Mouse (Mus musculus): ENCODE measurements around the gene Ficd. TPM values are rescaled to one million over a fixed set of nuclear protein-coding genes. Genes with fewer than 3 reads are reported as not detected.
"Not testable (repeated sequence)": the region's sequence is repeated elsewhere in the genome, so short reads cannot be mapped to it uniquely, and the experiment has no call there.

Ficd gene
- polyA plus RNA-seq, 1 experiment from 2014 or later: 6.8 TPM

DNA sequence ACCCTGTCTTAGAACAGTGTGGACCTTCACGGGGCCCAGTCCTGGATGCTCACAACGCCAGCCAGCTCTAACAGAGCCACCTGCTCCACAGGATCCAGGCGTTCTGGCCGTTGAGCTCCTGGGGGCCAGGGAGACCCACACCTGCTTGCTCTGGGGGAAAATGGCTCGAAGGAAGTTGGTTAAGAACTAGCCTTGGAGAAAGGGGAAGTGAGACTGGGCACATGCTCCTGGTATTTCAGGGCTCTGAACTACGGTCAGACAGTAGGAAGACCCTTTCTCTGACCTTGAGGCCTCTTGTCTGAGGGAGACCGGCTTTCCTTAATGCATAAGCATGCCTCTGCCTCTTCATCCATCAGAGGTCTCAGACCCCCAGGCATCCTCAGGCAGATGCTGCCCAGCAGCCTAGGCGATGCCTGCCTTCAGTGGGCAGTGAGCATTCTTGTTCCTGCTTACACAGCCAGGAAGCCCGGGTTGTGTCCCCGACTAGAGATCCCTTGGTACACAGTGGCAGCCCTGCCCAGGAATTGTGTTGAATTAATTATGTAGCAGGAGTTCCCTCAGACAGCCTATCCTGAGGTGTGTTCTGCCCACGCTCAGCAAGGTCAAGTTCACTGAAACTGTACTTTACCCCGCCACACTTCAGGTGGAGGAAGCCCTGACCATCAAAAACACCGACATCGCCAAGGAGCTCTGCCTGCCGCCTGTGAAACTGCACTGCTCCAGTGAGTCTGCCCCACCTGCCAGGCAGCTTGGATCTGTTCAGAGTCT, 40.7 kb downstream of the Ficd start:
- ATAC-seq: no peak
- Histone ChIP-seq H3K36me3 (ENCODE audit: insufficient read depth, low read length) (peaks cover 22% of the 10 kb centered on the region), H3K27ac (ENCODE audit: low read length) (no peak overlapping the region), H3K9me3 (ENCODE audit: low read length) (no peaks in the 10 kb centered on the region), H3K4me3 (ENCODE audit: low read depth, low read length) (no peak overlapping the region), H3K4me1 (ENCODE audit: insufficient read depth, low read depth, low read length) (0 out of 2 replicates have a peak, but pooled peaks cover 2% of the 10 kb centered on the region), H3K4me2 (replicated peaks; ENCODE audit: low read depth, low read length) (no peak overlapping the region), H3K9ac (replicated peaks; ENCODE audit: low read depth) (no peak overlapping the region), H3K27me3 (replicated peaks; ENCODE audit: insufficient read depth, low read length) (no peaks in the 10 kb centered on the region)
- DNase-seq (ENCODE audit: low spot score): peak; percentile 30
- TF ChIP-seq CTCF (IDR thresholded peaks at IDR 0.05) (no peak), EP300 (IDR thresholded peaks at IDR 0.05) (no peak)
- 90% methylated on average over 15 of the region's 15 CpGs for WGBS

DNA sequence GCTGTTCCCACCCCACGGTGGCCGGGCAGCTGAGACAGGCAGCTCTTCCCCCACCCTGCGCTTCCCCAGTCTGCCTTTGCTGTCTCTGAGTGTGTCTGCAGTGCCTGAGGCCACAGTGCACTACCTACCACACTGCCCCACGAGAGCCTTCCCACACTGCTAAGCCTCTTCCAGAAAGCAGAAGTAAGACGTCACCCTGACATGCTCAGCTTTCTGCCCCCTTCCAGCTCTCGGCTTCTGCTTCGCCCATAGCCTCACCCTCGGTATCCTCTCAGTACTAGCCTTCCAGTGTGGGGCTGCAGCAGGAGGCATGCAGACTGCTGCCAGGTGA, 41.3 kb downstream of the Ficd start:
- Histone ChIP-seq H3K27ac (ENCODE audit: low read length) (no peak overlapping the region), H3K27me3 (replicated peaks; ENCODE audit: insufficient read depth, low read length) (no peaks in the 10 kb centered on the region), H3K9ac (replicated peaks; ENCODE audit: low read depth) (no peak overlapping the region), H3K4me3 (ENCODE audit: low read depth, low read length) (no peak overlapping the region), H3K36me3 (ENCODE audit: insufficient read depth, low read length) (peaks cover 22% of the 10 kb centered on the region), H3K9me3 (ENCODE audit: low read length) (no peaks in the 10 kb centered on the region), H3K4me2 (replicated peaks; ENCODE audit: low read depth, low read length) (no peak overlapping the region), H3K4me1 (ENCODE audit: insufficient read depth, low read depth, low read length) (0 out of 2 replicates have a peak, but pooled peaks cover 2% of the 10 kb centered on the region)
- ATAC-seq: no peak
- no peak for TF ChIP-seq EP300 (IDR thresholded peaks at IDR 0.05)
- peak; percentile 33 for DNase-seq (ENCODE audit: low spot score)
- 79% methylated on average over 8 of the region's 8 CpGs for WGBS

DNA sequence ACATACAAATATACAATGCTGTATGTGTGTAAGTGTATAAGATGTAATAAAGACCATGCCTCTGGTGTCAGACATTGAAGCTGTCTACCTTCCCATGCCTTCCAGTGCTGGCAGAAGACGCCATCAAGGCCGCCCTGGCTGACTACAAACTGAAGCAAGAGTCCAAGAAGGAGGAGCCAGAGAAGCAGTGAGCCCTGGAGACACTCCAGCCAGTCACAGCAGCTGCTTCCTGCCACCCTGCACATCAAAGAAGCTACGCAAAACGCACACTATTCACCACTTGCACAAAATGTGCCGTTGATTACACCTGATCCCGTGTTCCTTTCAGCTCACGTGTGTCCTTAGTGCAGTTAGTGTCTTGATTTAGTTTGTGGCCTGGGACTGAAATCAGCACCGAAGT, 42.1 kb downstream of the Ficd start:
- not testable (repeated sequence) for H3K9me3 ChIP-seq (ENCODE audit: low read length); H3K4me2 ChIP-seq (replicated peaks; ENCODE audit: low read depth, low read length); ATAC-seq; H3K9ac ChIP-seq (replicated peaks; ENCODE audit: low read depth); H3K27ac ChIP-seq (ENCODE audit: low read length); DNase-seq (ENCODE audit: low spot score); H3K27me3 ChIP-seq (replicated peaks; ENCODE audit: insufficient read depth, low read length); H3K4me3 ChIP-seq (ENCODE audit: low read depth, low read length); H3K4me1 ChIP-seq (ENCODE audit: insufficient read depth, low read depth, low read length)
- H3K36me3 ChIP-seq (ENCODE audit: insufficient read depth, low read length): peaks cover 22% of the 10 kb centered on the region
- 76% methylated on average over 8 of the region's 8 CpGs for WGBS

DNA sequence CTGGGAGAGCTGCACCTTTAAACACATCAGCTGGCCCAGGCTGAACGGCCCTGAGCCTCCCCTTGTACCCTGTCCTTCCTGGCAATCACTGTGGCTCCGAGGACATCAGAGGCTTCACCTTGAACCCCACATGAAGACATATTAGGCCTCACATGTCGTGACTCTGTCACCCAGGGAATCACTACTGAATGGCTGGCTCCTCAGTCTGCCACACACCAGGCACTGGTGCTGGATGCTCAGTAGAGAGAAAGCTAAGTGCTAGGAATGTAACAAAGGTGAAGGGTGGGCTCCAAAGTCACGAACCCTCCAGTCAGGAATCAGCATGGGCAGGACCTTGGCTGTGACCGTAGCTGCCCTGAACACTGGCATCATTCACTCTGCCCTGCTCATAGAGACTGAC, 44.0 kb downstream of the Ficd start:
- Histone ChIP-seq H3K27me3 (replicated peaks; ENCODE audit: insufficient read depth, low read length) (no peaks in the 10 kb centered on the region), H3K27ac (ENCODE audit: low read length) (no peak overlapping the region), H3K9me3 (ENCODE audit: low read length) (no peaks in the 10 kb centered on the region), H3K4me2 (replicated peaks; ENCODE audit: low read depth, low read length) (no peak overlapping the region), H3K4me3 (ENCODE audit: low read depth, low read length) (no peak overlapping the region), H3K9ac (replicated peaks; ENCODE audit: low read depth) (no peak overlapping the region), H3K4me1 (ENCODE audit: insufficient read depth, low read depth, low read length) (no peaks in the 10 kb centered on the region), H3K36me3 (ENCODE audit: insufficient read depth, low read length) (peaks cover 22% of the 10 kb centered on the region)
- WGBS: 65% methylated on average over 5 of the region's 5 CpGs
- ATAC-seq: no peak
- no peak for DNase-seq (ENCODE audit: low spot score)
- no peak for TF ChIP-seq EP300 (IDR thresholded peaks at IDR 0.05)
- TF ChIP-seq CTCF (IDR thresholded peaks at IDR 0.05): no peak

DNA sequence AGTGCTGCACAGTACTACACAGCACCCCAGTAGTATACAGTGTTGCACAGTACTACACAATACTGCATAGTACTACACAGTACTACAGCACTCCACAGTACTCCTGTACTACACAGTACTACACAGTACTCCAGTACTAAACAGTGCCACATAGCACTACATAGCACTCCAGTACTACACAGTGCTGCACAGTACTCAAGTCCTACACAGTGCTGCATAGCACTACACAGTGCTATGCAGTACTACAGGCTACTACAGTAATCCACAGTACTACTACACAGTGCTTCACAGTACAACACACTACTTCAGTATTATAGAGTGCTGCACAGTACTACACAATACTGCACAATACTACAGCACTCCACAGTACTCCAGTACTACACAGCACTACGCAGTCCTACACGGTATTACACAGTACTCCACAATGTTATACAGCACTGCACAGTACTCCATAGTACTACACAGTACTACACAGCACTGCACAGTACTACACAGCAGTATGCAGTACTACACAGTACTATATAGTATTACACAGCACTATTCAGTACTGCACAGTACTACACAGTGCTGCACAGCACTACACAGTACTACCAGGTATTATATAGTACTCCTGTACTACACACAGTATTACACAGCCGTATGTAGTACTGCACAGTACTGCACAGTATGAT, 44.6 kb downstream of the Ficd start:
- no peak for ATAC-seq
- H3K27me3 ChIP-seq (replicated peaks; ENCODE audit: insufficient read depth, low read length): no peaks in the 10 kb centered on the region
- no peak overlapping the region for H3K4me2 ChIP-seq (replicated peaks; ENCODE audit: low read depth, low read length)
- H3K27ac ChIP-seq (ENCODE audit: low read length): no peak overlapping the region
- DNase-seq (ENCODE audit: low spot score): no peak
- no peaks in the 10 kb centered on the region for H3K4me1 ChIP-seq (ENCODE audit: insufficient read depth, low read depth, low read length)
- H3K9me3 ChIP-seq (ENCODE audit: low read length): no peaks in the 10 kb centered on the region
- 96% methylated on average over 3 of the region's 3 CpGs for WGBS
- H3K9ac ChIP-seq (replicated peaks; ENCODE audit: low read depth): no peak overlapping the region
- no peak overlapping the region for H3K4me3 ChIP-seq (ENCODE audit: low read depth, low read length)
- TF ChIP-seq CTCF (IDR thresholded peaks at IDR 0.05) (no peak), EP300 (IDR thresholded peaks at IDR 0.05) (no peak)
- peaks cover 17% of the 10 kb centered on the region for H3K36me3 ChIP-seq (ENCODE audit: insufficient read depth, low read length)

DNA sequence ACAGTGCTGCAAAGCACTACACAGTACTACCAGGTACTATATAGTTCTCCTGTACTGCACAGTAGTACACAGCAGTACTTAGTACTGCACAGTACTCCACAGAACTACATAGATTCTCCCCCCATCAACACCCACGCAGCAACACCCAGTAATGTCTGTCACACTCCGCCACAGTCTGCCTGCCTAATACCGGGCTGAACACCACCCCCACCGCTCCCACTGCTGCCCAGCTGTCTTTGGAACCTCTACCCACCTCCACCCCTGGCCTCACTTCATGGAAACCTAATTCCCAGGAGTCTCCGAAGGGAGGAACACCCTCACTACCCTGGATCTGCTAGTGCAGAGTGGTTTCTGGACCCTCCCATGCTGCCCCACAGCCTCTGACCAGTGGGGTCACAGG, 45.2 kb downstream of the Ficd start:
- ATAC-seq (no peak), DNase-seq (ENCODE audit: low spot score) (no peak)
- H3K27ac ChIP-seq (ENCODE audit: low read length): no peak overlapping the region
- H3K27me3 ChIP-seq (replicated peaks; ENCODE audit: insufficient read depth, low read length): no peaks in the 10 kb centered on the region
- H3K36me3 ChIP-seq (ENCODE audit: insufficient read depth, low read length): peaks cover 16% of the 10 kb centered on the region; the same call in 1 of the 2 replicates
- H3K4me1 ChIP-seq (ENCODE audit: insufficient read depth, low read depth, low read length): no peaks in the 10 kb centered on the region
- TF ChIP-seq EP300 (IDR thresholded peaks at IDR 0.05) (no peak), CTCF (IDR thresholded peaks at IDR 0.05) (no peak)
- 73% methylated on average over 5 of the region's 5 CpGs for WGBS
- H3K9ac ChIP-seq (replicated peaks; ENCODE audit: low read depth): no peak overlapping the region
- H3K9me3 ChIP-seq (ENCODE audit: low read length): no peaks in the 10 kb centered on the region
- H3K4me2 ChIP-seq (replicated peaks; ENCODE audit: low read depth, low read length): no peak overlapping the region
- H3K4me3 ChIP-seq (ENCODE audit: low read depth, low read length): no peak overlapping the region

Measured in lung, postnatal 0 days (tissue).